Mouse (Mus musculus) G1E-ER4 (cell line): ENCODE measurements around the gene Mypn. TPM values are rescaled to one million over a fixed set of nuclear protein-coding genes. Genes with fewer than 3 reads are reported as not detected.

Experiments
- GATA1 ChIP-seq: IDR thresholded peaks from one replicate; pipeline ENCODE4 v1.8.0; 2012; ENCODE audit warnings: low read length, inconsistent platforms
- polyA plus RNA-seq: library from polyadenylated mRNA; stranded (reverse); fragments of >175 nt; gene quantifications from 2 replicates; pipeline ENCODE4 v1.2.3, GENCODE M21; 2012

Mypn gene
- polyA plus RNA-seq, 1 experiment: not detected

DNA sequence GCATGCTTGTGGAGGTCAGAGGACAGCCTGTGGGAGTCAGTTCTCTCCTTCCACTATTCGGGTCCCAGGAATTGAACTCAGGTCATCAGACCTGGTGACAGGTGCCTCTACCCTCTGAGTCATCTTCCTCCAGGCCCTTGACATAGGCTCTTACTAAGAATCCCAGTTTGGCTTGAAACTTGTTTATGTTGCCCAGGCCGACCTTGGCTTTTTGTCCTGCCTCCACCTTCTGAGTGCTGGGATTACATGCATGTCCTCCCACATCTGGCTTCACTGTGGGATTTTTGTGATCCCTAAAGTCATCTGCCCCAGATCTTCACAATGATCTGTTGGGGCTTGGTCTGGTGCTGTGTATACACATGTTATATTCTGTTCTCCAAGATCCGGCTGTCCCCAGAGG, 31.7 kb downstream of the Mypn start:
- no peak for TF ChIP-seq GATA1

DNA sequence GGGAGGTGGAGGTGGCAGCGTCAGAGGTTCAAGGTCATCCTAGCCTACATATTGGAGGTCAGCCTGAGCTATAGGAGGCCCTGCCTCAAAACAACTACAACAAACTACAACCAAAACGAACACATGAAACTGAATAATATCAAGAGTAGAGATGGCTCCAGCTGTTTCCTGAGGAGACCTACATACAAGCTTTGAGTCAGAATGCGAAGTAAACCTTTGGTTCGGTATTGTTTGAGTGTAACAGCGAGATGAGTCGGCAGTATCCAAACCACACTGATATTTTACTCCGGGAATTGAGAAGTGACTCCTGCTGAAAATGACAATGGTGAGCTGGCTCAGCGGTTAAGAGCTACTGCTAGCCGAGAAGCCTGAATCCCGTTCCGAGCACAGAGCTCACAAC, 34.2 kb downstream of the Mypn start:
- no peak for TF ChIP-seq GATA1

DNA sequence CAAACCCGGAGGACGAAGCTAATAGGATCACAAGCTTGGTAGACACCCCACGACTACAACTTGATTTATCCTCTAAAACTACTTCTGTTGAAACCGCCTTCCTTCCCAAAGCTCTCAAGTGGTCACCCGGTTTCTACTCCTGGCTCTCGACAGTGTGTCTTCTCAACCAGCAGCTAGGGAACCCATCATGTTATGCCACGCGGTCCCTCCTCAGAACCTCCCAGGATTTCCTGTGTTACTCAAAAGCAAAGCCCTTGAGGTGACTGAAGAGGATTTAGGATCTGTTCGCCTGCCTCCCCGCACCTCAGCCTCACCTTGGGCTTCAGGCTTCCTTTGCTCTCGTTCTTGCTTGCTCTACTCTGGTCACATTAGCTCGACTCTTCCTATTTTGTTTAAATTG, 35.6 kb downstream of the Mypn start:
- TF ChIP-seq GATA1: no peak

DNA sequence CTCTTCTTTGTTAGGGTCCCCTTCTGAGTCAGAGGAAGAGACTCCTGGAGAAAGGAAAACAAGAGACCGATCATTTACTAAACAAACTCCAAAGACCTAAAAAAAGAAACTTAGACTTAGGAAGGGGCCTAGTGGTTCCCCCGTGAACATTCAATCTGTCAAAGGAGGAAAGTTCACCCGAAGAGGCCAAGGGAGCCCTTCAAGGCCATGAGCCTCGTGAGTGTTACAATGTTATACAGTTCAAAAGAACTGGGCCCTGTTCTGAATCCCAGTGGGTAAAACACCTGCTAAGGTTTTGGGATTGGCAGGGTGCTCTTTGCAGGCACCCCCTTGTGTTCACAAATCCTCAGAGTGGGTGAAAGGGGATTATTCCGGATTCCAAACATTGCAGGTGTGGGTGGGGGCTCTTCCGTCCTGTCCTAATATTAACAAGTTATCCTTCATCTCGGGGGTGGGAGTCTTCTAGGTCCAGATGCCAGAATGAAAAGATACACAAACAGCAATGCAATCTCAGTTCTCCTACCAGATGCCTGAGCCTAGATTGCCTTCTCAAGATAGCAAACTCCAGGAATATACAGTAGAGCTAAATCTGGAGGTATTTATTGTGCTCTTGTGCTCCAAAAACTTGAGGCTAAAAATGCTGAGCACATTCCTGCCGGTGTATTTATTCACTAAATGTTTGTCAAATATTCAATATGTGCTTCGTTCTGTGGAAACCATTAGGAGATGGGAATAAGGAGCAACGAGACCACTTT, 36.3 kb downstream of the Mypn start:
- TF ChIP-seq GATA1: no peak

DNA sequence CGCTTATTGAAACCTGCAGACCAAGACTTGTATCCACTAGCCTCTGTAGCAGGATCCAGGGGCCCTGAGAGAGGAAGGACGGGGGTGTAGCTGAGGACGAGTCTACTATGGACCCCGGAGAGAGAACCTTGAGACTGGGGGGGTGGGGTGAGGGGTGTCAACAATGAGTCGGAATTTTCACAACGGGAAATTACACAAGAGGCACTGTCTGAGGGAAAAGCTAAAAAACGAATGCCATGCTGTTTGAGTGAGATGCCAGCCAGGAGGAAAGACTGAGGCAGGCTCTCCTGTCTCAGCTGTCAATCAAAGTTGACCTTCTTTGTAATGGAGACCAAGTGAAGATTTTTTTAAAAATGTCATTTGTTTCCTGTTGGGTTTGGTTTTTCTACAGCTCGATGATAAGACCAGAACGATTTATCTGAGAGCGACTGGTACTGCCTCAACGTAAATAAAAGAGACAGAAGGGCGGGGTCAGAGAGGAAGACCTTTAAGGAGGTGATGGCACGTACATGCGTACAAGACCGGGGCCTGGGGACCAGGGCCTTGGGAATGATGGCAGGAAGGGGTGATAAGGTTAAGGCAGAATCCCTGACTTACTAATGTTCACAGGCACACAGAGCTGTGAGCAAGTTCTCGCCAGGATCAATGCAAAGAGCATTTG, 37.9 kb downstream of the Mypn start:
- TF ChIP-seq GATA1: no peak

DNA sequence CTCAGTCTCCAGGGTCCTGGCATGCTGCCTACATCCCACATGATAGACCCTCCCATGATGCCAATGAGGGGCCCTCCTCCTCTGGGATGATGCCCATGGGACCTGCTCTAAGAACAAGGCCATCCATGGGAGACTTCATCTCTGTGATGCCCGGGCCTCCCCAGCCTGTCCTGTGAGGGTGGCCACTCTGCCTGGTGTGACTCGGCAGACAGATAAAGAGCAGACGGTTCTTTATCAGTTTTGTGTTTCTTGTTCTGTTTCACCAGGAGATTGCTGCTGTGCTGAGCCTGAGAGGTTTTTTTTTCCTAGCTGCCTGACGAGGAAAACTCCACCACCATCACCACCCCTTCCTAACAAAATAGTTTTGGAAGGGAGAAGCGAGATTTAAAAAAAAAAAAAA, 42.5 kb downstream of the Mypn start:
- TF ChIP-seq GATA1: no peak

DNA sequence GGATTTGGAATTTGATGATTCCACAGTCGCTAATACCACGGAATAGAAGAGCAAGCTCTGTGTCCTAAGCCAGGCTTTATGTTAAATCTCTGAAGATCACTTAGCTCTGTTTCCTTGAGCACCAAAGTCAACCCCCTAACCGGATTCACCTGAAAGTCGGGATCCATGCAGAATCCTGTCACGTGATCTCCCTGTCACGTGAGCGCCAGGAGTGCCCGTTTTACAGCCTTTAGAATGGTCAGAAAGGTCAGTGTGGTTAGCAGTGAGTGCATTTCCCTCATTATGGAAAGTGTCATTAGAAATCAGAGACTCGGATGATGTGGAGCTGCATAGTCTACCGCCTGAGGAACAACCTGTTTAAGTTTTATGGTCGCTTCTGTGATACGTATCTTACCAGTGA, 43.1 kb downstream of the Mypn start:
- TF ChIP-seq GATA1: no peak

DNA sequence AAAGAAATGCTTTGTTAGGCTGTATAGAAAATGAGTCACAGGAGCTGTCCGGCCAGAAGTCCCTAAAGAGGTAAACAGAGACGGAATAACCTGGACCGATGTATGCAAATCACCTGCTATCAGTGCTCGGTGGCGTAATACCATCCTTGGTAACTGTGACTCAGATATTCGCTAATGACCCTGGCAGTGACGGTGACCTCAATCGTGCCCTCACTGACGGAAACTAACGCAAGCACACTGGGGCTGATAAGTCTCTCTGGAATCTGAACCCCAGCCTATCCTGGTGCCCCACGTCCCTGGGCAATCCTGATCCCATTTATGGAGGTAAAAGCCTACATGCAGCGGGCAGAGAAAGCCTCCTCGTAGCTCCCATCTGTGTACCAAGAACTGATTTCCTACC, 45.6 kb downstream of the Mypn start:
- no peak for TF ChIP-seq GATA1

DNA sequence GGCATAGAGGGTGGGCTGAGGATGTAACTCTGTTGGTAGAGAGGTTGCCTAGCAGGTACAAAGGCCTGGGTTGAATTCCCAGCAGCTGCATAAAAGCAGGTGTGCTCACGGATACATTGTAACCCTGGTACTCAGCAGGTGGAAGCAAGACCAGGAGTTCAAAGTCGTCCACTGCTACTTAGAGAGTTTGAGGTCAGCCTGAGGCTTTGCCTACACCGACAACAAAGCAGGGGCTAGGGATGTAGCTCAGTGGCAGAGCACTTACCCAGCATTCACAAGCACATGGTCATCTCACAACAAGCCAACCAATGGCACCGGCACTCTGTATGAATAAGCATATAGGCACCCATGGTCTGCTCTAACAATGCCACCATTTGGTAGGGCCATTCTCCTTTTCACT, 46.3 kb downstream of the Mypn start:
- TF ChIP-seq GATA1: no peak

DNA sequence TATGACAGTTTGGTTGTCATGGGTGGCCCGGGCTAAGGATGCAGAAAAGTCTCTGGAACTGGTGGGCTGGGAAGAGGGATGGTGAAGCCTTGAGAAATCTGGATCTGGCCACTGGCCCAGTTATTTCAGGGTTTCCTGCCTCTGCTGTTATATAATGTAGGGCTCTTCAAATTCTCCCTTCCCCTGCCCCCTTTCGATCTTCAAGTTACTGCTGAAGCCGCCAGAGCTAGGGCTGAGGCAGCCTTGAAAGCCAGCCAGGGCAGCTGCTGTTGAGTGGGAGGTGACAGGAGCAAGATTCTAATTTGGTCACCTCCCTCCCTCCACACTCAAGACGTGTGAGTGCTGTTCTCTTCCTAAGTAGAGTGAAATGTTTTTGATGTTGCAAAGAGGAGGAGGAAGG, 46.8 kb downstream of the Mypn start:
- no peak for TF ChIP-seq GATA1

DNA sequence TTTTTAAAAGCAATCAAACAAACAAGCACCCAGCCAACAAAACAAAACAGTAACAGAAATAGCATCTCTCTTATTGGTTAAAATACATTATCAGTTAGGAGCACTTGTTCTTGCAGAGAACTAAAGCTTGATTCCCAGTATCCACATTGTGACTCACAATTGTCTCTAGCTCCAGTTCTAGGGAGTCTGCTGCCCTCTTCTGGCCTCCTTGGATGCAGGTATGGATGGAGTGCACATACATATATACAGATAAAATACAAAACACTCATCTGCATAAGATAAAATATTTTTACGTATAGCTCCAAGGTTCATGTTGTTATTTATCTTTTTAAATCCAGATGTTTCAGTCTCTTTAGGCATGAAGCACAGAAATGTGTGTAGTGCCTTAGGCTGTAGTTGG, 47.4 kb downstream of the Mypn start:
- no peak for TF ChIP-seq GATA1

DNA sequence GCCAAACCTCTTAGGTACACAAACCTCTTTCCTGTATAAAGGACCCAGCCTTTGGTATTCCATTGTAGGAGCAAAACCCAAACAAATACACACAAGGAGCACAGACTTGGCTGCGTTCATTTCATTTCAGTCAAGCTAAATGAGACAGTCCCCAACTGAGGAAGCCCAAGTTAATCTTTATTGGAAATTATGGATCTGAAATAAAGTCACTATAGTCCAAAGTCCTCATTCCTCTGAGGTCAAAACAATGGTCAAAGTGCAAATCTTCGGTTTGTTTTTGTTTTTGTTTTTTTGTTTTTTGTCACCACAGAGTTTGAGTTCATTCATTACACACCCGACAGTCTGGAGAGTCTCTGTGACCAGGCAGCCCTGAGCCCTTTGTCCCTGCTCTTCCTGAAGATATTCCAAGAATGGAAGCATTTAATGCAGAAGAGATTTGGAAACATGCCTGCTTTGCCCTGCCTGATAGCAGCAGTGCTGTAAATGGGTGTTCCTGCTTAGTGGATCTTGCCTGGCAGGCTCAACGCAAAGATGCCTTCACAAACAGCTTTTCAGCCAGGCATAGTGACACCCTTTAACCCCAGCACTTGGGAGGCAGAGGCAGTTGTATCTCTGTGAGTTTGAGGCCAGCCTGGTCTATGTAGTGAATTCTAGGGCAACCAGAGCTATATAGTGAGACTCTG, 47.9 kb downstream of the Mypn start:
- TF ChIP-seq GATA1: no peak

DNA sequence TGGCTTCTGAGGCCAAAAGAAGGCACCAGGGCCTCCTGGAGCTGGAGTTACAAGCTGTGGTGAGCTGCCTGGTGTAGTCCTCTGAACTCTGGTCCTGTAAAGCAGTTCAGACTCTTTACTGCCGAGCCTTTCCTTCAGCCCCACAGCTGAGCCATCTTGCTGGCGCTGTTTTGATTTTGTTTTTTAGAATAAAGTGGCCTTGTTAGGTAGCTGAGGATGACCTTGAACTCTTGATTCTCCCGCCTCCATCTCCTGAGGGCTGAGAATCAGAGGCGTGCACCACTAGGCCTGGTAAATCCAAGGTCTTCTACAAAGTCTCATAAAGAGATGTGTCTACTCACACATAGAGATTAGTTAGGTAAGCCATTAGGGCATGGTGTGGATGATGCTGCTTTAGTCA, 49.0 kb downstream of the Mypn start:
- no peak for TF ChIP-seq GATA1

DNA sequence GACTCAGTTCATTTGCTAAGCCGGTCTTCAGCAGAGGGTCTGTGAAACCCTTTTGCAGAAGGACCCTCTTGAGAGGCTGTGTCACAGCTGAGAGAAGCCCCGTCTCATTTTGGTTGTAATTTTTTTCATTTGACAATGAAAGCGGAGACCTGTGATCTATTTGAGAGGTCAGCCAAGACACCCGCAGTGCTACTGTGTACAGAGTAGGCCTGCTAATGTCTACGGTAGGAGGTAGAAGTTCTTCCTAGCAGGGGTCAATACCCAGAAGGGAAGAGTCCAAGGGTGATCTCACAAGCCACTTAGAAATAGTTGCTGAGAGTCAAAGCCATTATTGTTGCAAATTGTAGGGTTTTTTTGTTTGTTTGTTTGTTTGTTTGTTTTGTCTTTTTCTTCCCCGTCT, 49.5 kb downstream of the Mypn start:
- TF ChIP-seq GATA1: no peak

DNA sequence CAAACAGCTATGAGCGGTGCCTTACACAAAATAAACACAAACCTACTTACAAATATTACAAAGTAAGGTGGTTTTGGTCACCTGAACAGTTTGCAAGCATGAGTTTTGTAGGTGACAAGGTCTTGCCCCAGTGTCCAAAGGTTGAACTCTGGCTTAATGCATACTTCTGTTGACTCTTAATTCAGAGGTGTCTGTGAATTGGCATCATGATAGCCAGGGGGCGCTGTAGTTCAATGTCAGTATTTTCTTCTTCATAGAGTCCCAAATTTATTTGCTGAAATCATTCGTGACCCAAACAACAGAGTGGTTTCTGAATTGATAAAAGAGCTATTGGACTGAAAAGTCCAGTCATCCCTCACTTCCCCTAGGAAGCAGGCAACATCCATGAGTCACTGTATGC, 50.2 kb downstream of the Mypn start:
- no peak for TF ChIP-seq GATA1

DNA sequence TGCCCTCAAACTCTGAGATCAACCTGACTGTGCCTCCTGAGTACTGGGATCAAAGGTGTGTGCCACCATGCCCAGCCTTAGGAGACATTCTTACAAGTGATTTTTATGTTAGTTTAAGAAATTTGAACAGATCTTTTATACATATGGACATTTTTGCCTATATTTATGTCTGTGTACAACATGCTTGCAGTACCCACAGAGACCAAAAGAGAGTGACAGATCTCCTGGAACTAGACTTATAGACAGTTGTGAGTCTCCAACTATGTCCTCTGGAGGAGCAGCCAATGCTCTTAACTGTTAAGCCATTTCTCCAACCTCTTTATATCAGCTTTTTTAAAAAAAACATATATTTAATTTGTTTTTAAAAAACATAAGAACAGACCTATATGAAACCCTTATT, 51.4 kb downstream of the Mypn start:
- TF ChIP-seq GATA1: no peak

DNA sequence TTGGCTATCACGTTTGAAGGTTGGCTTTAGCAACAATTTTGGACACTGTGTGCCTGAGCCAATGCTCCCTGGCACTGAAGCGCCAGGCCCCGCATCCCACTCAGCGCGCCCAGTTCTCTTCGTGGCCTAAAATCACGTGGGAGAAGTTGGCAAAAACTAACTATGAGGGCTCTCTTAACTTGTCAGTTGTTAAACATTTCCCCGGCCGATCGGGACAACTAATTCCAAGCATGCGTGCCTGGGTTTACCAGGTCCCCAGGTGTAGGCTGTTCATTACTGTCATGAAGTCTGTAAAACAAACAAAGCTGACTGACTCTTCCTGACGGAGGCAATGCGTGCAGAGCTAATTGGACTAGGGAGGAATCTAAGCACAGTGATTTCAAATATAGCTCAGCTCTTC, 61.1 kb downstream of the Mypn start:
- no peak for TF ChIP-seq GATA1
